Mouse (Mus musculus) neutrophil, adult 83 days (primary cell): Measurements from ENCODE around the gene Lyst. TPM values are rescaled to one million over a fixed set of nuclear protein-coding genes. Genes with fewer than 3 reads are reported as not detected.

ENCODE experiments used
- total RNA-seq, 2 experiments: library from RNA; stranded (reverse); gene quantifications; one replicate each; pipeline ENCODE4 v1.2.4; 2023

The Lyst gene
- total RNA-seq, result 100 to 1,000 TPM; 458 to 553 TPM

DNA sequence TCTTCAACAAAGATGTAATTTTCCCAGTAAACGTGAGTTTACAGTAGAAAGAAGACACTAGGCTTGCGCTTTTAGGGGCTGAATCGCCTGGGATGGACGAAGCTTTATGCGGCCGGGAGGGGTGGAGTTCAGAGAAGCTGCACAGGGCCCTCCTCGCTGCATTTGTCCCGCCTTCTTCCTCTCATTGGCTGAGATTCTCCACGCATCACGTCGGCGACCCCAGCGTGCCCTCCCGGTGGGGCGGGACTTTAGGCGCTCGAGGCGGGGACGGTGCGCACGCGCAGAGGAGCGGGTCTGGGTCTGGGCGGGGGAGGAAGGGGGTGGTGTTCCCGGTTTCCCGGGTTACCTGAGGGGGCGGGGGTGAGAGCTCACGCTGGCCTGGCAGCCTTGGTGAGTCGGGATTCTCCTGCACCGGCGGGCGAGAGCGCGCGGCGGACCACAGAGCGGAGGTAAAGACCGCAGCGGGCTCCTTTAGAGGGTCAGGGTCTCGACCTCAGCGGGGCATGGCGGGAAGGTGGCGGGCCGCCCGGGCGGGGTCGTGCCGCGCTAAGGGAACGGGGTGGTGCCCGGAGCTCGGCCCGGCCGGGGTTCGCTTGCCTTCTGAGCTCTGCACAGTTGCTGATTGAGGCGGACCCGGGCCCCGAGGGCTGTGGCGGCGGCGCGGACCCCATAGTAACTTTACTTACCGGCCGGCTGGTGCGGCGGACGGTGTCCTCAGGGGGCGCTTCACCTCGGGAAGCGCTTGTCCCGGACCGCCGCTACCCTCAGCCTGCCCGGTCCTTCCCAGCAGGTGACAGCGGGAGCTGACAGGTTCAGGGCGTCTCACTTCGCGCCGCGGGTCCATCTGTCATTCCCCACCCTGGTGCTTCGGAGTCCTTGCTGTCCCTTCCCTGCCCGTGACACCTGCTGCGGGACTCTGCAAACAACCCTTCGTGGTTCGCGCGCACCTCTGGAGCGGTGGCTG is at the start of gene Lyst:
TSS of gene Lyst (plus strand) at position 350 of the 964 bp plus-strand sequence.

DNA sequence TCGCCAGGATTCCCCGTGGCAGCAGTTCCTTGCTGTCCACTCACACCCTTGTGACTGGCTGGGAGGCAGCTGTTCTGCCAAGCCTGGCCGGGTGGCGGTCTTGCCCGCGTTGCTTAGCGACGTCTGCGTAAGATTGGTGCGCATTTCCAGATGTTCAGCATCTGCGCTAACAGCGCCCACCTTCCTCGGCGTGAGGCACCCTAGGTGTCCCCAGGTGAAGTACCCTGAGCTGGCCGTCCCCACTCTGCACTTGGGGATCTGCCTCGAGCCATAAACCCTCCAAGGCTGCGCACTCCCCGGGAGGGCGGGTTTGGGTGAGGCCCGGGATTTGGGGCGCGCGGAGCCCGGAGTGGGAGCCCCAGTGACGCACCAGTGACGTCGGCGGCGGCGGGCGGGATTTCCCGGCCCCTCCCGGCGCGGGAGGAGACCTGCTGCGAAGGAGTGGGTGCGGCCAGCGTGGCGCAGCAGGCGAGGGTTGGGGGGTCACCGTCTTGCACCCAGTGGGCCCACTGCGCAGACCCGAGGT is 193.8 kb downstream of the Lyst start, which contains the start of gene Gng4:
TSS of gene Gng4 (plus strand) at position 166 of the 526 bp plus-strand sequence.

Other genes with a start within 250 kb of the Lyst start
- gene Gpr137b, start 196.4 kb upstream of the Lyst start, total RNA-seq, result 10 to 100 TPM; 27.6 to 34.0 TPM
- under 1 TPM; 0.15 to 0.49 TPM for gene Nid1, start 152.8 kb upstream of the Lyst start, total RNA-seq
- under 1 TPM; 0.24 to 0.61 TPM for gene Gng4, start 193.7 kb downstream of the Lyst start, total RNA-seq